Mouse (Mus musculus) yolk sac, embryonic 10.5 days (tissue): ENCODE results near the gene Prcd.
A peak's percentile ranks its signal among the peaks of the same experiment; 100 is the strongest.

Experiments
- DNase-seq: peaks from one replicate; pipeline ENCODE4 v3.0.0-alpha.2; 2017; ENCODE audit warnings: low spot score

Prcd gene

GRCm38 (mm10) chr11:116693899-116694249 is 40.5 kb downstream of the Prcd start:
- DNase-seq = peak; percentile 46

GRCm38 (mm10) chr11:116694250-116695193 is 41.2 kb downstream of the Prcd start:
- DNase-seq = peak; percentile 64

GRCm38 (mm10) chr11:116695194-116695880 is 42.0 kb downstream of the Prcd start:
- DNase-seq = no peak

GRCm38 (mm10) chr11:116696426-116696825 is 43.1 kb downstream of the Prcd start:
- no peak for DNase-seq

GRCm38 (mm10) chr11:116697521-116697920 is 44.2 kb downstream of the Prcd start:
- DNase-seq = no peak

GRCm38 (mm10) chr11:116701377-116701841 is 48.1 kb downstream of the Prcd start:
- no peak for DNase-seq

GRCm38 (mm10) chr11:116704336-116705035 is 51.2 kb downstream of the Prcd start:
- no peak for DNase-seq

- peak; percentile 44 for DNase-seq
Observed at GRCm38 (mm10) chr11:116705204-116705608, 51.9 kb downstream of the Prcd start.

GRCm38 (mm10) chr11:116706363-116706762 is 53.0 kb downstream of the Prcd start:
- DNase-seq = no peak

- DNase-seq = no peak
Observed at GRCm38 (mm10) chr11:116710171-116710570, 56.8 kb downstream of the Prcd start.

GRCm38 (mm10) chr11:116710793-116711192 is 57.5 kb downstream of the Prcd start:
- DNase-seq = no peak

- no peak for DNase-seq
Observed at GRCm38 (mm10) chr11:116714052-116714451, 60.7 kb downstream of the Prcd start.
